ENCODE assay signal across 12 mouse cellular contexts in genomic region chr1:174860407-174861118, GRCm38 (mm10).
DNase-seq lines count a peak whose midpoint lies in the region; ATAC-seq lines count a peak whose summit lies in the region.
"Had no signal": no experiment of that assay in that cellular context is flagged by ENCODE, and none has a peak within 500 bp of the region (broad histone marks: within the 10 kb centered on the region; RNA-seq: fewer than 3 reads in every experiment).

No protein-coding gene starts in this region.

- H3K4me3 ChIP-seq in forebrain, embryonic 14.5 days (ENCODE audit: low read depth, low read length): no peak overlapping the region
- H3K4me3 ChIP-seq in forebrain, embryonic 12.5 days (replicated peaks): no peak overlapping the region
- no peak overlapping the region for H3K4me3 ChIP-seq in liver, embryonic 11.5 days (ENCODE audit: low read depth, low read length)
- H3K4me3 ChIP-seq: heart, embryonic 15.5 days had no signal

- no peaks in the 10 kb centered on the region for H3K36me3 ChIP-seq in forebrain, embryonic 14.5 days (ENCODE audit: control insufficient read depth, insufficient read depth, low read length)
- no peaks in the 10 kb centered on the region for H3K36me3 ChIP-seq in forebrain, embryonic 12.5 days (replicated peaks)
- no peaks in the 10 kb centered on the region for H3K36me3 ChIP-seq in liver, embryonic 11.5 days (ENCODE audit: control insufficient read depth, insufficient read depth, low read length)
- H3K36me3 ChIP-seq: G1E; heart, embryonic 15.5 days had no signal

- WGBS in forebrain, embryonic 14.5 days: 69% methylated on average over 10 of the region's 10 CpGs
- WGBS in forebrain, embryonic 12.5 days: 67% methylated on average over 10 of the region's 10 CpGs
- WGBS in liver, embryonic 11.5 days: 74% methylated on average over 10 of the region's 10 CpGs

- H3K9ac ChIP-seq in forebrain, embryonic 14.5 days (ENCODE audit: low read length): no peak overlapping the region
- no peak overlapping the region for H3K9ac ChIP-seq in forebrain, embryonic 12.5 days
- no peak overlapping the region for H3K9ac ChIP-seq in liver, embryonic 11.5 days (ENCODE audit: low read depth, low read length)
- H3K9ac ChIP-seq: heart, embryonic 15.5 days had no signal

- DNase-seq in forebrain, embryonic 14.5 days (ENCODE audit: low spot score): peak; percentile 15
- DNase-seq in retina, postnatal 1 day: peak; percentile 5
- no peak for DNase-seq in retina, embryonic 14.5 days (ENCODE audit: low spot score)
- peak; percentile 48 for DNase-seq in kidney, postnatal 10 days
- no peak for DNase-seq in testis, postnatal 14 days (ENCODE audit: low spot score)
- no peak for DNase-seq in liver, embryonic 11.5 days (ENCODE audit: low spot score)
- DNase-seq: cerebellum, adult 8-10 months; liver had no signal

- no peaks in the 10 kb centered on the region for H3K9me3 ChIP-seq in forebrain, embryonic 14.5 days (replicated peaks; ENCODE audit: control insufficient read depth, low read length)
- H3K9me3 ChIP-seq in forebrain, embryonic 12.5 days: no peaks in the 10 kb centered on the region
- H3K9me3 ChIP-seq in liver, embryonic 11.5 days (ENCODE audit: control insufficient read depth, low read length): no peaks in the 10 kb centered on the region
- H3K9me3 ChIP-seq: heart, embryonic 15.5 days had no signal

- no peak overlapping the region for H3K4me2 ChIP-seq in forebrain, embryonic 14.5 days (ENCODE audit: low read length)
- no peak overlapping the region for H3K4me2 ChIP-seq in forebrain, embryonic 12.5 days
- no peak overlapping the region for H3K4me2 ChIP-seq in liver, embryonic 11.5 days
- H3K4me2 ChIP-seq: heart, embryonic 15.5 days had no signal

- no peaks in the 10 kb centered on the region for H3K27me3 ChIP-seq in forebrain, embryonic 14.5 days (replicated peaks; ENCODE audit: control insufficient read depth, insufficient read depth, low read length)
- H3K27me3 ChIP-seq in forebrain, embryonic 12.5 days: no peaks in the 10 kb centered on the region
- H3K27me3 ChIP-seq in liver, embryonic 11.5 days (replicated peaks; ENCODE audit: control insufficient read depth, insufficient read depth, low read length): no peaks in the 10 kb centered on the region
- H3K27me3 ChIP-seq: heart, embryonic 15.5 days had no signal

- no peak overlapping the region for H3K27ac ChIP-seq in forebrain, embryonic 14.5 days (ENCODE audit: low read depth, low read length)
- no peak overlapping the region for H3K27ac ChIP-seq in forebrain, embryonic 12.5 days
- no peak overlapping the region for H3K27ac ChIP-seq in liver, embryonic 11.5 days (ENCODE audit: low read depth, low read length)
- H3K27ac ChIP-seq: heart, embryonic 15.5 days had no signal

- ATAC-seq in forebrain, embryonic 14.5 days: no peak
- no peak for ATAC-seq in forebrain, embryonic 12.5 days (ENCODE audit: low FRiP score)
- no peak for ATAC-seq in monocyte, adult 5-6 weeks (replicated peaks; ENCODE audit: insufficient number of reproducible peaks, low FRiP score, low TSS enrichment, poor library complexity, severe bottlenecking)
- ATAC-seq in liver, embryonic 11.5 days (replicated peaks; ENCODE audit: low FRiP score): no peak

- H3K4me1 ChIP-seq in forebrain, embryonic 14.5 days (ENCODE audit: control insufficient read depth, insufficient read depth, low read length): no peaks in the 10 kb centered on the region
- no peaks in the 10 kb centered on the region for H3K4me1 ChIP-seq in forebrain, embryonic 12.5 days
- H3K4me1 ChIP-seq in liver, embryonic 11.5 days (replicated peaks; ENCODE audit: control insufficient read depth, insufficient read depth, low read length): no peaks in the 10 kb centered on the region
- H3K4me1 ChIP-seq: heart, embryonic 15.5 days had no signal

Comparison
In these comparisons a context has a peak if more than half of its experiments do, and no peak if none do; other contexts are left out.
1. DNase-seq: peak in forebrain, embryonic 14.5 days (single experiment), retina, postnatal 1 day (single experiment) and kidney, postnatal 10 days (single experiment); none in retina, embryonic 14.5 days (single experiment), testis, postnatal 14 days (single experiment) and liver, embryonic 11.5 days (single experiment).